Mouse (Mus musculus): Measurements from ENCODE around the gene Hfe2.
"Not testable (repeated sequence)": the region's sequence is repeated elsewhere in the genome, so short reads cannot be mapped to it uniquely, and the experiment has no call there.

The Hfe2 gene

DNA sequence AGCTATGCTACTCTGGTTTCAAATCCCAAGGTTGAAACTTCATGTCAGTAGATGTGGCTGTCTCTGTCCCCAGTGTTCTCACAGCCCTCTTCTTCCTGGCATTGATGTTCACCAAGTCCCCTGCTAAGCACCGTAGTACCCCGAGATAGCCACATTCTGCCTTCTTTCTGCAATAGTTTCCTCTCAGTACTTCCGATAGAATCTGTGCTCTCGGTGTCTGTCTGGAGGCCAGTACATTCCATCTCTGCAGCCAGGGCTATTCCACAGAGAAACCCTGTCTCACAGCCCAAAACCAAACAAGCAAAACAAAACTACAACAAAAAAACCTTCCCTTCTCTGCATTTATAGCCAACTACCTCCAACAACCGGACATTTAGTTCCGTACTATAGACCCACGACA lies 28.8 kb upstream of the Hfe2 start:
- DNase-seq (ENCODE audit: low spot score in 2 of 2): no peak

- not testable (repeated sequence) for DNase-seq (ENCODE audit: low spot score in 2 of 2)
Observed at GRCm38 (mm10) chr3:96496620-96497275, 28.2 kb upstream of the Hfe2 start.

- DNase-seq (ENCODE audit: low spot score in 2 of 2): peak; percentile 84 to 87
Observed at GRCm38 (mm10) chr3:96497451-96498028, 27.4 kb upstream of the Hfe2 start.

- DNase-seq (ENCODE audit: low spot score in 2 of 2): no peak
Observed at GRCm38 (mm10) chr3:96498476-96499245, 26.3 kb upstream of the Hfe2 start.

- peak; percentile 78 to 83 for DNase-seq (ENCODE audit: low spot score in 2 of 2)
Observed at GRCm38 (mm10) chr3:96499481-96500288, 25.3 kb upstream of the Hfe2 start.

GRCm38 (mm10) chr3:96500289-96500621 lies 24.7 kb upstream of the Hfe2 start:
- peak; percentile 98 for DNase-seq (ENCODE audit: low spot score in 2 of 2)

GRCm38 (mm10) chr3:96500691-96501265 lies 24.2 kb upstream of the Hfe2 start:
- peak; percentile 90 to 92 for DNase-seq (ENCODE audit: low spot score in 2 of 2)

DNA sequence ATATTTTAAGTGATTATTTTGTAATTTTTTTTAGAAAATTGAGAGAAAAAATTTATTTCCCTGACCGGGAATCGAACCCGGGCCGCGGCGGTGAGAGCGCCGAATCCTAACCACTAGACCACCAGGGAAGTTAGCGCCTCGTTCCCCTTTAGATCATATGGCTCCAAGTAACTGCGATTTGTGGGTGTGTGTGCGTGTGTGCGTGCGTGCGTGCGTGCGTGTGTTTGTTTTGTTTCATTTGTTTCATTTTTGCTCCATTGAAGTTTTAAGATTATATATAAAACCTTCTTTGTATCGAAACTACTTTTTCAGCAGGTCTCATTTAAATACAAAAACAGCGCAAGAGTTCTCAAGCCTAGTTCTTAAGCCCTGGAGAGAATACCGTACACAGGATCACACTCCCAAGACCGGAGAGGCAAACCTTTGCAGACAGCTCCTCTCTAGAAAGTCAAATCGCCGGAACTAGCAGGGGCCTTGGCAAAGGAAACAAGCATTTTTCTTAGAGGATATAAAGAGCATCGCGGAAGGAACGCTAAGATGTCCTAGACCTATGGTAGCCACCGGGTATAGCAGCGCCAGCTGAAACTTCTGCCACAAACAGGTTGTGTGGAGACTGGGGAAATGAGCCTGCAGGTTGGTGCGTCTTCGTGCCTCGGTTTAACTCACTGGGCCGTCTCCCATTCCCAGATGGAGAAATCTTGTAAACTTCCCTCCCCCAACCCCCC lies 23.4 kb upstream of the Hfe2 start:
- peak; percentile 90 for DNase-seq (ENCODE audit: low spot score in 2 of 2)

- DNase-seq (ENCODE audit: low spot score in 2 of 2): peak in 1 of 2 experiments; percentile 4
Observed at GRCm38 (mm10) chr3:96502181-96503082, 22.5 kb upstream of the Hfe2 start.

- DNase-seq (ENCODE audit: low spot score in 2 of 2): peak; percentile 61 to 67
Observed at GRCm38 (mm10) chr3:96503083-96503450, 21.9 kb upstream of the Hfe2 start.

GRCm38 (mm10) chr3:96503946-96504345 lies 21.0 kb upstream of the Hfe2 start:
- DNase-seq (ENCODE audit: low spot score in 2 of 2): no peak

DNA sequence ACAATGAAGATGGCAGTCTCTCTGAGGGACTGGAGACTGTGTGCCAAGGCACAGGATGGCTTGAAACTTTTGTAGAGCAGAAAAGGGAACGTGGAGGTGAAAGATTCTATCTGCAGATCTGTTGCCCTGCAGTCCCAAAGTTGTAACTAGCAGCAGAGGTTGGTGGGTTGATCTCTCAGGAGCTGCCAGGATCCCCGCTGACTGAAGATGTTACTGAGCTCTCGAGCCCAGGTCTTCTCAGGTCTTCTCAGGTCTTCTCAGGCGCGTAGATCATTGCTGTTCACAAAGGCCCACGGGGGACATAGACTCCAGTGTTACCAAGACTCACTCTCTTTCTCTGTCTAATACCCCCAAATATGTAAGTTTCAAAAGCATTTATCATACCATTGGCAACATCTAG lies 20.0 kb upstream of the Hfe2 start:
- DNase-seq (ENCODE audit: low spot score in 2 of 2): peak in 1 of 2 experiments; percentile 1

GRCm38 (mm10) chr3:96506396-96507047 lies 18.4 kb upstream of the Hfe2 start:
- no peak for DNase-seq (ENCODE audit: low spot score in 2 of 2)

DNA sequence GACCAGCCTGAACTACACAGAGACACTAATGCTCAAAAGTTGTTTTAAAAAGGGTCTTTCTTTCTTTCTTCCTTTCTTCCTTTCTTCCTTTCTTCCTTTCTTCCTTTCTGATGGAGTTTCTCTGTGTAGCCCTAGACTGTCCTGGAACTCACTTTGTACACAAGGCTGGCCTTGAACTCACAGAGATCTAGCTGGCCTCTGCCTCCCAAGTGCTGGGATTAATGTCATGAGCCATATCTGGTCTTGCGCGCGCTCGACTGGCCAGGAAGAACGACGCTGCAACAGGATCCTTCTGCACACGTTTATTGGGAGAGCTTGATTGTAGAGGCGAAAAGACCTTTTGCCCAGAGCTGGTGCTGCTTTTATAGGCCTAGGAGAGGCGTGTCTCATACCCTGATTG lies 17.0 kb upstream of the Hfe2 start:
- not testable (repeated sequence) for DNase-seq (ENCODE audit: low spot score in 2 of 2)

DNA sequence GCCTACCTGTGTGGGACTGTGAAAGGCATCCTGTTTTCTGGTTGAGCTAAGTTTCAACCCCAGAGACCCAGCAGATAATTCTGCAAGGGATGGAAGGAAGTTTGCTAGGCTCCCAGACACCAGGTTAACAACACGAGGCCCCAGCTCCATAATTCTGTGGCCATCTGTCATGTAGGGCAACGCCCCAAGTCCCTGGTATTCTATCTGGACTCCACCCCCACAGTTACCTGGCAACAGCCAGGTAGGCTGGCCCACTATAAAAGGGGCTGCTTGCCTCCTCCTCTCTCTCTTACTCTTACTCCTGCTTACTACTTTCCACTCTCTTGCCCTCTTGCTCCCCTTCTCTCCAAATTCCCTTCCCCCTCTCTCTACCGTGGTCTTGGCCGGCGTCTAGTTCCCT lies 4.8 kb upstream of the Hfe2 start:
- no peak for DNase-seq (ENCODE audit: low spot score in 2 of 2)

GRCm38 (mm10) chr3:96522149-96522548 lies 2.8 kb upstream of the Hfe2 start:
- no peak for DNase-seq (ENCODE audit: low spot score in 2 of 2)

DNA sequence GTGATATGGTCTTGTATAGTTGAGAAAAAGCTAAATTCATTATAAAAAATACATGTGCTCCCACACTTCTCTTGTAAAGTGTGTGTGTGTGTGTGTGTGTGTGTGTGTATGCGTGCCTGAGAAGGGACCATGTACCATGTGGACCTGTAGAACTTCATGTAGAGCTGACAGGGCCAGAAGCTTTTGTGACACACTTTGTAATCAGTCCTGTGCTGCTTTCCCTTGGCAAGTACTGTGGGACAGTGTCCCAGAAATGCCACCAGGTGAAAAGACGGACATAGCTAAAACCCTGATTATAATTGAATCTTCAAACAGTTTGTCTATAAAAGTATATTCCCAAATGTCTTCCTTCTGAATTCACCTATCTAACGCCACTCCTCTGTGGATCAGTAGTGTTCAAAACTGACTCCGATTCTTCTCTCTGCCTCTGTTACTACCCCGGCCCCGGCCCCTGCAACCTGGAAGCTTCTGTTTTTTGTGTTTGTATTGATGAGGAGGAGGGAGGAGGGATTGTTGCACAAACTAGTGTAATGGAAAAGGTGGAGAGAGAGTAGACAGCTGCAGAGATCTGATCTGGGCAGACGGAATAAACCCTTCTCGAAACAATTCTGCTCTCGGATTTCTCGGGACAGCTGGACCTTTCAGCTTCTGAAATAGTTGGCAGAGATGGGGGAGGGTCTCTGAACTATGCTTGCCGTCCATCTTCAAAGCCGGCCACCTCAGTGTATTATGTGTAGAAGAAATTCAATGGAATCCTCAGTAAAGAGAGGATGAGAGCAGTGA lies 753 bp upstream of the Hfe2 start:
- DNase-seq (ENCODE audit: low spot score in 2 of 2): no peak

- no peak for DNase-seq (ENCODE audit: low spot score in 2 of 2)
Observed at GRCm38 (mm10) chr3:96526013-96526762, 1.2 kb downstream of the Hfe2 start.

Measured in frontal cortex, postnatal 25 days (tissue).